Mouse (Mus musculus) embryonic facial prominence, embryonic 11.5 days (tissue): Measurements from ENCODE around the gene Uck1. TPM values are rescaled to one million over a fixed set of nuclear protein-coding genes. Genes with fewer than 3 reads are reported as not detected.
A peak's percentile ranks its signal among the peaks of the same experiment; 100 is the strongest.
"Not testable (repeated sequence)": the region's sequence is repeated elsewhere in the genome, so short reads cannot be mapped to it uniquely, and the experiment has no call there.

Source experiments
- ATAC-seq: fragments of 200-750 bp; cut with Nextera tagmentation; replicated peaks from 2 replicates; pipeline ENCODE4 v1.8.0; 2017; ENCODE audit warnings: low read depth; ENCODE audit not compliant: insufficient number of reproducible peaks, low FRiP score, low TSS enrichment
- DNase-seq: peaks from one replicate; pipeline ENCODE4 v3.0.0-alpha.2; 2015; ENCODE audit warnings: low spot score
- H3K27ac ChIP-seq: fragments of 300-500 bp; sonication (generic); replicated peaks from 2 replicates; pipeline ENCODE4 v1.5.1; 2014; ENCODE audit warnings: mild to moderate bottlenecking, low read depth, low read length, control low read depth
- H3K27me3 ChIP-seq: fragments of 300-500 bp; sonication (generic); 2 replicates; pipeline ENCODE4 v1.6.1; 2014; ENCODE audit warnings: mild to moderate bottlenecking, low read length, moderate library complexity, mixed read lengths; ENCODE audit not compliant: control insufficient read depth, insufficient read depth
- H3K36me3 ChIP-seq: fragments of 300-500 bp; sonication (generic); replicated peaks from 2 replicates; pipeline ENCODE4 v1.6.1; 2014; ENCODE audit warnings: low read depth, mild to moderate bottlenecking, low read length, moderate library complexity, mixed read lengths; ENCODE audit not compliant: control insufficient read depth, insufficient read depth
- H3K4me1 ChIP-seq: fragments of 300-500 bp; sonication (generic); 2 replicates; pipeline ENCODE4 v1.6.1; 2014; ENCODE audit warnings: low read length, mixed read lengths; ENCODE audit not compliant: control insufficient read depth, insufficient read depth
- H3K4me2 ChIP-seq: fragments of 300-500 bp; sonication (generic); 2 replicates; pipeline ENCODE4 v1.6.1; 2014; ENCODE audit warnings: low read depth, mild to moderate bottlenecking, control low read depth, low read length, moderate library complexity
- H3K4me3 ChIP-seq: fragments of 300-500 bp; sonication (generic); 2 replicates; pipeline ENCODE4 v1.5.1; 2014; ENCODE audit warnings: low read depth, low read length, control low read depth
- H3K9ac ChIP-seq: fragments of 300-500 bp; sonication (generic); replicated peaks from 2 replicates; pipeline ENCODE4 v1.6.1; 2014; ENCODE audit warnings: mild to moderate bottlenecking, control low read depth, low read length
- H3K9me3 ChIP-seq: fragments of 300-500 bp; sonication (generic); replicated peaks from 2 replicates; pipeline ENCODE4 v1.6.1; 2016; ENCODE audit warnings: mild to moderate bottlenecking, low read length, inconsistent platforms, mixed read lengths; ENCODE audit not compliant: control insufficient read depth
- WGBS: fragments of 180-500 bp; shearing (Covaris S2); extraction: QIAGEN DNeasy Blood & Tissue Kit; methylation state at CpG from one replicate; pipeline ENCODE4 v1.1.7; 2014; 5-methylcytosine and 5-hydroxymethylcytosine counted together
- polyA plus RNA-seq: library from polyadenylated mRNA; unstranded; fragments of >200 nt; fragmentation: Nextera tagmentation; extraction: Ambion mirVana; gene quantifications from 2 replicates; pipeline ENCODE4 v1.2.1, GENCODE M21; 2014

The Uck1 gene
- polyA plus RNA-seq, 1 experiment from 2014 or later: 57.2 TPM

- Histone ChIP-seq H3K9ac (no peak overlapping the region), H3K9me3 (no peaks in the 10 kb centered on the region), H3K4me3 (no peak overlapping the region), H3K27ac (no peak overlapping the region), H3K27me3 (no peaks in the 10 kb centered on the region), H3K4me1 (no peaks in the 10 kb centered on the region), H3K36me3 (peaks cover 9% of the 10 kb centered on the region), H3K4me2 (no peak overlapping the region)
- WGBS: 94% methylated on average over 9 of the region's 10 CpGs
- DNase-seq: no peak
- ATAC-seq: no peak
These were observed 43.0 kb upstream of the Uck1 start for GRCm38 (mm10) chr2:32302952-32303351.

GRCm38 (mm10) chr2:32299469-32299868, 39.5 kb upstream of the Uck1 start:
- no peak for DNase-seq
- H3K36me3 ChIP-seq: peaks cover 5% of the 10 kb centered on the region
- H3K4me3 ChIP-seq: no peak overlapping the region

GRCm38 (mm10) chr2:32295842-32296241, 35.9 kb upstream of the Uck1 start:
- not testable (repeated sequence) for H3K36me3 ChIP-seq, H3K4me1 ChIP-seq
- WGBS: 91% methylated on average over 2 of the region's 2 CpGs

More at GRCm38 (mm10) chr2:32299469-32299868, 39.5 kb upstream of the Uck1 start:
- Histone ChIP-seq H3K4me1 (no peaks in the 10 kb centered on the region), H3K27me3 (no peaks in the 10 kb centered on the region), H3K4me2 (no peak overlapping the region), H3K9ac (no peak overlapping the region), H3K27ac (no peak overlapping the region), H3K9me3 (no peaks in the 10 kb centered on the region)
- 89% methylated on average over 4 of the region's 4 CpGs for WGBS
- ATAC-seq: no peak

GRCm38 (mm10) chr2:32295285-32295684, 35.3 kb upstream of the Uck1 start:
- ATAC-seq (no peak), DNase-seq (no peak)
- Histone ChIP-seq H3K4me1 (no peaks in the 10 kb centered on the region), H3K27me3 (no peaks in the 10 kb centered on the region), H3K4me2 (no peak overlapping the region), H3K4me3 (no peak overlapping the region), H3K9me3 (no peaks in the 10 kb centered on the region), H3K27ac (no peak overlapping the region), H3K36me3 (peaks cover 5% of the 10 kb centered on the region), H3K9ac (no peak overlapping the region)
- WGBS: 78% methylated on average over 3 of the region's 3 CpGs

More at GRCm38 (mm10) chr2:32295842-32296241, 35.9 kb upstream of the Uck1 start:
- not testable (repeated sequence) for H3K9ac ChIP-seq, H3K4me2 ChIP-seq, H3K9me3 ChIP-seq, DNase-seq, ATAC-seq, H3K4me3 ChIP-seq, H3K27me3 ChIP-seq, H3K27ac ChIP-seq

DNA sequence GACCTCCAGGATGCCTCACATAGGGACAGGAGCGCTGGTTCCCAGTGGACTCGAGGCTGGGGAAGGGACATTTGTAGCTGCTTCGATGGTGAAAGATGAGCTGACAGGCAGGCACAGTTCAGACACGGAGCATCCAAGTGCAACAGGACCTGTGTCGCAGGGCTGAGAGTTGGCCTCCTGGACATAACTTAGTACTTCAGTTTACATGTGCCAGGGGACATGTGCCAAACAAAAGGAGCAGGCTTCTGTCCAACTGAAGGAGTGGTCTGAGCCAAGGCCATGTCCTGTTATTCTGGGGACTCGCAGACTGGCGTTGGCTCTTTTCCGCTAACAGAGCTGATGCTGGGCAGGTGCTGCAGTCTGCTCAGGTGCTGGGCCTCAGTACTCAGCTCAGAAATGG, 34.4 kb upstream of the Uck1 start:
- Histone ChIP-seq H3K4me3 (no peak overlapping the region), H3K27ac (no peak overlapping the region), H3K27me3 (no peaks in the 10 kb centered on the region), H3K9me3 (no peaks in the 10 kb centered on the region), H3K4me2 (no peak overlapping the region), H3K36me3 (peaks cover 3% of the 10 kb centered on the region), H3K4me1 (no peaks in the 10 kb centered on the region), H3K9ac (no peak overlapping the region)
- ATAC-seq (no peak), DNase-seq (no peak)
- WGBS: 91% methylated on average over 8 of the region's 8 CpGs

DNA sequence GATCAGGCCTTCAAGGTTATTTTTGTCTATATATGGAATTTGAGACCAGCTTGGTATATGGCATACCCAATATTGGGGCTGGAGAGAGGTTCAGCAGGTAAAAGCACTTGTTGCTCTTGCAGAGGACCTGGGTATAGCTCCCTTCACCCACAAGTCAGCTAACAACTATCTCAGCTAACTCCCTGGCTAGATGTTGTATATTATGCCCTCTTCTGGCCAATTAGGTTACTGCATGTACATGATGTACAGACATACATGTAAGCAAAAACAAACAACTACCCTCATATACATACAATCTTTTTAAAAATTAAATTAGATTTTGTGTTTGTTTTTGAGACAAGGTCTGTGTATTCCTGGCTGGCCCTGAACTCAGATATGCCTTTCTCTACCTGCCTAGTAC, 29.6 kb upstream of the Uck1 start:
- no peak overlapping the region for H3K4me3 ChIP-seq
- no peaks in the 10 kb centered on the region for H3K27me3 ChIP-seq
- DNase-seq (peak; percentile 54), ATAC-seq (no peak)
- no peaks in the 10 kb centered on the region; the same call in none of the 2 replicates for H3K4me1 ChIP-seq
- H3K36me3 ChIP-seq: no peaks in the 10 kb centered on the region
- no peak overlapping the region for H3K4me2 ChIP-seq
- H3K27ac ChIP-seq: no peak overlapping the region
- no peaks in the 10 kb centered on the region for H3K9me3 ChIP-seq
- no peak overlapping the region for H3K9ac ChIP-seq

DNA sequence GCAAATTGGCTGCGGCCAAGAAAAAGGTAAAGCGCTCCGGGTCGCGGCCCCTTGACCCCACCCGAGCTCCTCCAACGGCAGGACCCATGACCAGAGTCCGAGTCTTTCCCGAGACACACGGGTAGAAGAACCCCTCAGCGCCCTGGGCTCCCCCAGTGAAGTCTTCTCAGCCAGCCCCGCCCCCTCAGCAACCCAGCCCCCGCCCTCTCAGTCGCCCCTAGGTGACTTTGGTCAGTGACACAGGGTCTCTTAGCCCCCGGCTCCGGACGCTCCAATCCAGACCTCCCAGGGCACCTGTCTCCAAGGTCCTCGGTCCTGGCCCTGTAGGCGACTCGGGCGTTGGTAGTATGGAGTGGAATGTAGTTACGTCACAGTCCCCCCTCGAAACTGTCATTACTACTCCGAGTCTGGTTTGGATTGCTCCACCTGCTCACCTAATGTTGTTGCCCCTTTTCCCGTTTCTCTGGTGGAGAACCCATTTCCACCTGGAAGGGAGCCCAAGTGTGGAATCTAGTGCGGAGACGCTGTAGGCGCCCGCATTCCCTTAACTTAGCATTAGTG, 28.5 kb upstream of the Uck1 start:
- Histone ChIP-seq H3K4me1 (no peaks in the 10 kb centered on the region; the same call in none of the 2 replicates), H3K9me3 (no peaks in the 10 kb centered on the region), H3K27me3 (no peaks in the 10 kb centered on the region), H3K36me3 (no peaks in the 10 kb centered on the region), H3K27ac (no peak overlapping the region), H3K4me3 (peak overlapping the region; percentile 98), H3K9ac (peak overlapping the region; percentile 81), H3K4me2 (peak overlapping the region; percentile 49)
- peak; percentile 58 for ATAC-seq
- 2% methylated on average over 28 of the region's 29 CpGs for WGBS
- DNase-seq: peak; percentile 58

GRCm38 (mm10) chr2:32287923-32288367, 28.0 kb upstream of the Uck1 start, which contains the start of gene Swi5:
Gene Swi5 (minus strand): TSS chr2:32288075.
- ATAC-seq: peak; percentile 97
- no peaks in the 10 kb centered on the region for H3K36me3 ChIP-seq
- H3K9me3 ChIP-seq: no peaks in the 10 kb centered on the region
- no peaks in the 10 kb centered on the region for H3K27me3 ChIP-seq
- 0 out of 2 replicates have a peak within 1 kb of the TSS, but pooled peaks have one; percentile 13 for H3K27ac ChIP-seq
- no peaks in the 10 kb centered on the region; the same call in none of the 2 replicates for H3K4me1 ChIP-seq
- H3K4me2 ChIP-seq: peak within 1 kb of the TSS; percentile 78
- 0% methylated on average over 40 of the region's 41 CpGs for WGBS
- DNase-seq: peak; percentile 100
- peak within 1 kb of the TSS; percentile 89 for H3K9ac ChIP-seq
- peak within 1 kb of the TSS; percentile 98 for H3K4me3 ChIP-seq
